Mouse (Mus musculus) bone marrow, adult 2 months (tissue): ENCODE measurements around the gene Psme3.

ENCODE experiments used
- CTCF ChIP-seq: fragments of 200-500 bp; IDR thresholded peaks from 2 replicates; pipeline ENCODE4 v1.5.1; 2011; ENCODE audit warnings: low read length, control low read depth; ENCODE audit not compliant: control insufficient read depth, insufficient read depth
- POLR2A ChIP-seq: fragments of 200-500 bp; IDR thresholded peaks from 2 replicates; pipeline ENCODE4 v1.6.1; 2011; ENCODE audit warnings: low read depth, mild to moderate bottlenecking, control low read depth, low read length, borderline replicate concordance; ENCODE audit not compliant: control insufficient read depth

GRCm38 (mm10) chr11:101287306-101287705 is 28.7 kb upstream of the Psme3 start:
- TF ChIP-seq CTCF, result no peak
- TF ChIP-seq POLR2A, result no peak
